Mouse (Mus musculus) midbrain, embryonic 15.5 days (tissue): Measurements from ENCODE around the gene Stard13. TPM values are rescaled to one million over a fixed set of nuclear protein-coding genes. Genes with fewer than 3 reads are reported as not detected.

ENCODE experiments used
- ATAC-seq: fragments of 200-750 bp; cut with Nextera tagmentation; replicated peaks from 2 replicates; pipeline ENCODE4 v1.8.0; 2017; ENCODE audit warnings: moderate TSS enrichment
- H3K27ac ChIP-seq: fragments of 300-500 bp; sonication (generic); 2 replicates; pipeline ENCODE4 v1.5.1; 2015; ENCODE audit warnings: mild to moderate bottlenecking, inconsistent platforms
- H3K27me3 ChIP-seq: fragments of 300-500 bp; sonication (generic); replicated peaks from 2 replicates; pipeline ENCODE4 v1.6.1; 2015; ENCODE audit warnings: inconsistent platforms
- H3K36me3 ChIP-seq: fragments of 300-500 bp; sonication (generic); replicated peaks from 2 replicates; pipeline ENCODE4 v1.6.1; 2015; ENCODE audit warnings: inconsistent platforms
- H3K4me1 ChIP-seq: fragments of 300-500 bp; sonication (generic); 2 replicates; pipeline ENCODE4 v1.6.1; 2015; ENCODE audit warnings: inconsistent platforms
- H3K4me2 ChIP-seq: fragments of 300-500 bp; sonication (generic); 2 replicates; pipeline ENCODE4 v1.6.1; 2015; ENCODE audit warnings: inconsistent platforms, mild to moderate bottlenecking, moderate library complexity
- H3K4me3 ChIP-seq: fragments of 300-500 bp; sonication (generic); 2 replicates; pipeline ENCODE4 v1.5.1; 2015; ENCODE audit warnings: mild to moderate bottlenecking, inconsistent platforms
- H3K9ac ChIP-seq: fragments of 300-500 bp; sonication (generic); 2 replicates; pipeline ENCODE4 v1.6.1; 2015; ENCODE audit warnings: mild to moderate bottlenecking, inconsistent platforms
- H3K9me3 ChIP-seq: fragments of 300-500 bp; sonication (generic); 2 replicates; pipeline ENCODE4 v1.6.1; 2016; ENCODE audit warnings: inconsistent platforms
- WGBS: fragments of 180-500 bp; shearing (Covaris S2); methylation state at CpG from one replicate; pipeline ENCODE4 v1.1.7; 2015; ENCODE audit warnings: mixed read lengths; 5-methylcytosine and 5-hydroxymethylcytosine counted together
- polyA plus RNA-seq: library from polyadenylated mRNA; unstranded; fragments of >200 nt; fragmentation: Nextera tagmentation; extraction: Ambion mirVana; gene quantifications from 2 replicates; pipeline ENCODE4 v1.2.1, GENCODE M21; 2015

Stard13 gene
- polyA plus RNA-seq, 1 experiment from 2014 or later: 4.0 TPM

GRCm38 (mm10) chr5:151145807-151146206 lies 87.8 kb downstream of the Stard13 start:
- Histone ChIP-seq H3K9ac (no peak overlapping the region), H3K4me1 (peaks cover 16% of the 10 kb centered on the region), H3K27ac (no peak overlapping the region), H3K9me3 (no peaks in the 10 kb centered on the region), H3K4me3 (no peak overlapping the region), H3K4me2 (no peak overlapping the region), H3K36me3 (no peaks in the 10 kb centered on the region), H3K27me3 (no peaks in the 10 kb centered on the region)
- no peak for ATAC-seq
- 90% methylated on average over 5 of the region's 5 CpGs for WGBS

GRCm38 (mm10) chr5:151143955-151144354 lies 89.7 kb downstream of the Stard13 start:
- WGBS: 83% methylated on average over 5 of the region's 5 CpGs
- Histone ChIP-seq H3K9me3 (no peaks in the 10 kb centered on the region), H3K4me1 (peaks cover 16% of the 10 kb centered on the region), H3K36me3 (no peaks in the 10 kb centered on the region), H3K4me2 (no peak overlapping the region), H3K27ac (no peak overlapping the region), H3K9ac (no peak overlapping the region), H3K27me3 (no peaks in the 10 kb centered on the region), H3K4me3 (no peak overlapping the region)
- ATAC-seq: no peak

GRCm38 (mm10) chr5:151142671-151143601 lies 90.7 kb downstream of the Stard13 start:
- no peaks in the 10 kb centered on the region for H3K27me3 ChIP-seq
- 20% methylated on average over 11 of the region's 11 CpGs for WGBS
- 0 out of 2 replicates have a peak overlapping the region, but pooled peaks have one; percentile 8 for H3K9ac ChIP-seq
- no peaks in the 10 kb centered on the region for H3K9me3 ChIP-seq
- no peaks in the 10 kb centered on the region for H3K36me3 ChIP-seq
- H3K4me2 ChIP-seq: no peak overlapping the region
- H3K4me3 ChIP-seq: no peak overlapping the region
- peak; percentile 61; the same call in 1 of the 2 replicates for ATAC-seq
- H3K27ac ChIP-seq: peak overlapping the region; percentile 65
- peaks cover 16% of the 10 kb centered on the region for H3K4me1 ChIP-seq

- no peaks in the 10 kb centered on the region for H3K27me3 ChIP-seq
- H3K4me1 ChIP-seq: peaks cover 16% of the 10 kb centered on the region
- 0 out of 2 replicates have a peak, but pooled peaks have one; percentile 18 for ATAC-seq
- no peaks in the 10 kb centered on the region for H3K36me3 ChIP-seq
- H3K4me2 ChIP-seq: no peak overlapping the region
- 41% methylated on average over 5 of the region's 5 CpGs for WGBS
- H3K4me3 ChIP-seq: no peak overlapping the region
- no peaks in the 10 kb centered on the region for H3K9me3 ChIP-seq
- H3K27ac ChIP-seq: 0 out of 2 replicates have a peak overlapping the region, but pooled peaks have one; percentile 65
- H3K9ac ChIP-seq: no peak overlapping the region
Observed at GRCm38 (mm10) chr5:151142241-151142640, 91.4 kb downstream of the Stard13 start.

- H3K36me3 ChIP-seq: no peaks in the 10 kb centered on the region
- 85% methylated on average over 5 of the region's 5 CpGs for WGBS
- no peak overlapping the region for H3K4me2 ChIP-seq
- no peaks in the 10 kb centered on the region for H3K27me3 ChIP-seq
- ATAC-seq: no peak
- H3K4me3 ChIP-seq: no peak overlapping the region
- H3K4me1 ChIP-seq: peaks cover 8% of the 10 kb centered on the region
- H3K9ac ChIP-seq: no peak overlapping the region
- no peaks in the 10 kb centered on the region for H3K9me3 ChIP-seq
- no peak overlapping the region for H3K27ac ChIP-seq
Observed at GRCm38 (mm10) chr5:151137901-151138300, 95.7 kb downstream of the Stard13 start.

GRCm38 (mm10) chr5:151137311-151137710 lies 96.3 kb downstream of the Stard13 start:
- Histone ChIP-seq H3K4me2 (no peak overlapping the region), H3K4me1 (peaks cover 3% of the 10 kb centered on the region; the same call in 1 of the 2 replicates), H3K4me3 (no peak overlapping the region), H3K36me3 (no peaks in the 10 kb centered on the region), H3K9me3 (no peaks in the 10 kb centered on the region), H3K27me3 (no peaks in the 10 kb centered on the region), H3K9ac (no peak overlapping the region), H3K27ac (no peak overlapping the region)
- 85% methylated on average over 4 of the region's 4 CpGs for WGBS
- no peak for ATAC-seq

- H3K9me3 ChIP-seq: no peaks in the 10 kb centered on the region
- ATAC-seq: peak; percentile 48; the same call in 1 of the 2 replicates
- WGBS: 72% methylated on average over 6 of the region's 6 CpGs
- no peak overlapping the region for H3K4me2 ChIP-seq
- no peak overlapping the region for H3K27ac ChIP-seq
- H3K9ac ChIP-seq: no peak overlapping the region
- H3K4me1 ChIP-seq: no peaks in the 10 kb centered on the region
- no peak overlapping the region for H3K4me3 ChIP-seq
- no peaks in the 10 kb centered on the region for H3K36me3 ChIP-seq
- no peaks in the 10 kb centered on the region for H3K27me3 ChIP-seq
Observed at GRCm38 (mm10) chr5:151135965-151136364, 97.7 kb downstream of the Stard13 start.

GRCm38 (mm10) chr5:151135078-151135826 lies 98.4 kb downstream of the Stard13 start:
- 77% methylated on average over 8 of the region's 8 CpGs for WGBS
- no peak for ATAC-seq
- no peak overlapping the region for H3K9ac ChIP-seq

GRCm38 (mm10) chr5:151134202-151134601 lies 99.4 kb downstream of the Stard13 start:
- Histone ChIP-seq H3K4me3 (no peak overlapping the region), H3K9me3 (no peaks in the 10 kb centered on the region), H3K27me3 (no peaks in the 10 kb centered on the region), H3K9ac (no peak overlapping the region), H3K27ac (no peak overlapping the region), H3K36me3 (no peaks in the 10 kb centered on the region), H3K4me2 (no peak overlapping the region), H3K4me1 (no peaks in the 10 kb centered on the region)
- no peak for ATAC-seq
- WGBS: 93% methylated on average over 4 of the region's 4 CpGs

More at GRCm38 (mm10) chr5:151135078-151135826, 98.4 kb downstream of the Stard13 start:
- Histone ChIP-seq H3K4me2 (no peak overlapping the region), H3K4me3 (no peak overlapping the region), H3K9me3 (no peaks in the 10 kb centered on the region), H3K27ac (no peak overlapping the region), H3K27me3 (no peaks in the 10 kb centered on the region), H3K36me3 (no peaks in the 10 kb centered on the region), H3K4me1 (no peaks in the 10 kb centered on the region)

GRCm38 (mm10) chr5:151133744-151134143 lies 99.9 kb downstream of the Stard13 start:
- no peaks in the 10 kb centered on the region for H3K4me1 ChIP-seq
- no peak; the same call in 1 of the 2 replicates for ATAC-seq
- no peak overlapping the region for H3K9ac ChIP-seq
- 92% methylated on average over 14 of the region's 14 CpGs for WGBS
- no peaks in the 10 kb centered on the region for H3K36me3 ChIP-seq
- H3K27ac ChIP-seq: no peak overlapping the region
- H3K27me3 ChIP-seq: no peaks in the 10 kb centered on the region
- H3K4me3 ChIP-seq: no peak overlapping the region
- no peaks in the 10 kb centered on the region for H3K9me3 ChIP-seq
- H3K4me2 ChIP-seq: no peak overlapping the region

- WGBS: 80% methylated on average over 2 of the region's 2 CpGs
- ATAC-seq: no peak
- Histone ChIP-seq H3K9me3 (no peaks in the 10 kb centered on the region), H3K4me2 (no peak overlapping the region), H3K27me3 (no peaks in the 10 kb centered on the region), H3K4me1 (no peaks in the 10 kb centered on the region), H3K27ac (no peak overlapping the region), H3K4me3 (no peak overlapping the region), H3K9ac (no peak overlapping the region), H3K36me3 (no peaks in the 10 kb centered on the region)
Observed at GRCm38 (mm10) chr5:151129762-151130161, 103.9 kb downstream of the Stard13 start.

GRCm38 (mm10) chr5:151127298-151127717 lies 106.3 kb downstream of the Stard13 start:
- no peaks in the 10 kb centered on the region for H3K27me3 ChIP-seq
- no peak overlapping the region for H3K4me3 ChIP-seq
- no peak for ATAC-seq
- no peak overlapping the region for H3K4me2 ChIP-seq
- H3K9me3 ChIP-seq: no peaks in the 10 kb centered on the region
- no peak overlapping the region for H3K27ac ChIP-seq
- H3K4me1 ChIP-seq: no peaks in the 10 kb centered on the region
- H3K9ac ChIP-seq: no peak overlapping the region
- WGBS: 59% methylated on average over 6 of the region's 6 CpGs
- H3K36me3 ChIP-seq: no peaks in the 10 kb centered on the region
